Mouse (Mus musculus): ENCODE data around the gene S100a6.
A peak's percentile ranks its signal among the peaks of the same experiment; 100 is the strongest.

The S100a6 gene

GRCm38 (mm10) chr3:90600458-90601195, 12.1 kb upstream of the S100a6 start:
- no peak for DNase-seq (ENCODE audit: low spot score in 2 of 2)

- no peak for DNase-seq (ENCODE audit: low spot score in 2 of 2)
Measured at GRCm38 (mm10) chr3:90601486-90602110, 11.1 kb upstream of the S100a6 start, which contains the start of gene Gm42674. Gene Gm42674 (plus strand): TSS chr3:90601904.

- DNase-seq (ENCODE audit: low spot score in 2 of 2): peak; percentile 47 to 60
Measured at GRCm38 (mm10) chr3:90603623-90604022, 9.1 kb upstream of the S100a6 start, which contains the start of gene S100a4. Gene S100a4 (plus strand): TSS chr3:90603771.

- DNase-seq (ENCODE audit: low spot score in 2 of 2): peak in 1 of 2 experiments; percentile 42
Measured at GRCm38 (mm10) chr3:90604416-90604815, 8.3 kb upstream of the S100a6 start.

GRCm38 (mm10) chr3:90605049-90605448, 7.6 kb upstream of the S100a6 start:
- peak; percentile 41 to 62 for DNase-seq (ENCODE audit: low spot score in 2 of 2)

- no peak for DNase-seq (ENCODE audit: low spot score in 2 of 2)
Measured at GRCm38 (mm10) chr3:90605736-90606135, 6.9 kb upstream of the S100a6 start.

GRCm38 (mm10) chr3:90606185-90606584, 6.5 kb upstream of the S100a6 start:
- no peak for DNase-seq (ENCODE audit: low spot score in 2 of 2)

GRCm38 (mm10) chr3:90607361-90607760, 5.3 kb upstream of the S100a6 start:
- DNase-seq (ENCODE audit: low spot score in 2 of 2): no peak

GRCm38 (mm10) chr3:90608223-90608622, 4.5 kb upstream of the S100a6 start, which contains the start of gene S100a5:
Gene S100a5 (plus strand): TSS chr3:90608523.
- DNase-seq (ENCODE audit: low spot score in 2 of 2): no peak

- DNase-seq (ENCODE audit: low spot score in 2 of 2): no peak
Measured at GRCm38 (mm10) chr3:90609102-90609501, 3.6 kb upstream of the S100a6 start.

GRCm38 (mm10) chr3:90611494-90611893, 1.2 kb upstream of the S100a6 start:
- no peak for DNase-seq (ENCODE audit: low spot score in 2 of 2)

- DNase-seq (ENCODE audit: low spot score in 2 of 2): peak in 1 of 2 experiments; percentile 25
Measured at GRCm38 (mm10) chr3:90612061-90612460, 621 bp upstream of the S100a6 start.

- no peak for DNase-seq (ENCODE audit: low spot score in 2 of 2)
Measured at GRCm38 (mm10) chr3:90613461-90614147, 922 bp downstream of the S100a6 start.

GRCm38 (mm10) chr3:90614148-90614530, 1.5 kb downstream of the S100a6 start:
- no peak for DNase-seq (ENCODE audit: low spot score in 2 of 2)

GRCm38 (mm10) chr3:90614611-90615251, 2.0 kb downstream of the S100a6 start:
- no peak for DNase-seq (ENCODE audit: low spot score in 2 of 2)

- DNase-seq (ENCODE audit: low spot score in 2 of 2): peak; percentile 75 to 82
Measured at GRCm38 (mm10) chr3:90615415-90615814, 2.7 kb downstream of the S100a6 start.

- no peak for DNase-seq (ENCODE audit: low spot score in 2 of 2)
Measured at GRCm38 (mm10) chr3:90615911-90616310, 3.2 kb downstream of the S100a6 start.

- DNase-seq (ENCODE audit: low spot score in 2 of 2): peak in 1 of 2 experiments; percentile 44
Measured at GRCm38 (mm10) chr3:90617586-90617985, 4.9 kb downstream of the S100a6 start.

GRCm38 (mm10) chr3:90621552-90621951, 8.9 kb downstream of the S100a6 start:
- no peak for DNase-seq (ENCODE audit: low spot score in 2 of 2)

- DNase-seq (ENCODE audit: low spot score in 2 of 2): no peak
Measured at GRCm38 (mm10) chr3:90623435-90624071, 10.9 kb downstream of the S100a6 start.

- no peak for DNase-seq (ENCODE audit: low spot score in 2 of 2)
Measured at GRCm38 (mm10) chr3:90625496-90625895, 12.8 kb downstream of the S100a6 start.
